Mouse (Mus musculus) right cerebral cortex, postnatal 14 days (tissue): Measurements from ENCODE around the gene Olfr801.

ENCODE experiments used
- DNase-seq: peaks from one replicate; pipeline ENCODE4 v3.0.0; 2022

Gene Olfr801

GRCm38 (mm10) chr10:129673765-129674164 lies at the start of gene Olfr801:
Gene Olfr801 (minus strand): TSS chr10:129673865.
- no peak for DNase-seq

GRCm38 (mm10) chr10:129702910-129703309 lies 29.2 kb upstream of the Olfr801 start, which contains the start of gene Olfr804:
Gene Olfr804 (plus strand): TSS chr10:129703210.
- DNase-seq = no peak

GRCm38 (mm10) chr10:129694186-129694585 lies 20.5 kb upstream of the Olfr801 start, which contains the start of gene Olfr803:
Gene Olfr803 (minus strand): TSS chr10:129694286.
- DNase-seq = no peak

- no peak for DNase-seq
These were observed 14.4 kb upstream of the Olfr801 start, which contains the start of gene Olfr802 for GRCm38 (mm10) chr10:129688069-129688468. Gene Olfr802 (minus strand): TSS chr10:129688169.

DNA sequence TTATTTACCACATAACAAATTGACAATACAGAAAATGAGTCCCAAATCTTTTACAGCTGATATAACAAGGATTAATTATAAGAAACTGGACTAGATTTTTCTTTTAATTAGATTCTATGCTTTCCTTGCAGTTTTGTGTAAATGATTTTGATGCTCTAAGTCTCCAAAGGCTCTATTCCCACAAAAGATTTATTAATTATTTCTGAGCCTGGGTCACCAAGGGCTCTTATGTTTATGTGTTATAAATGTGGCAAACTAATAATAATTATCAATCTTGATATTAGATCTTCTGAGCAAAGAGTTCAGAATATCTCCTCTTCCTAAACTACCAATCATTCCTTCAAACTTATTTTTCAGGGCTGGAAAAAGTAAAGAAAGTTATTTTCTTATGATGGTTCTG lies 16.3 kb downstream of the Olfr801 start, which contains the start of gene Olfr800:
Gene Olfr800 (plus strand): TSS at position 301 of the 400 bp plus-strand sequence.
- no peak for DNase-seq

DNA sequence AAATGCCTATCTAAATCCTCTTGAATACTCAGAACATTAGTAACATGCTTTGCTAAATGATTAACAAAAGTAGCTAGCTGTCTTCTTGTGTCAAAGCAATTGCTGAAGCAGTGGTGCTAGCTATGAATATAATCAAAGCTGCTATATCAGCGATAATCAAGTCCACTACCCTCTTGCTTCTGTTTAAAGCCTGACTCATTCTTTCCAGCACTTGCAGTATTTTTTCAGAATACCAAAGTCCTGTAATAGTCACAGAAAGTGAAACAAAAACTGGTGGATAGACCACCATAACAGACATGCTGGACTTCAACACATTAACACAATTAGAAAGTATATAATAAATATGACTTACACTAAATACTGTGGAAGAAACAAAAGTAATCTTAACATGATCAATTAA lies 21.9 kb downstream of the Olfr801 start:
- DNase-seq = no peak

DNA sequence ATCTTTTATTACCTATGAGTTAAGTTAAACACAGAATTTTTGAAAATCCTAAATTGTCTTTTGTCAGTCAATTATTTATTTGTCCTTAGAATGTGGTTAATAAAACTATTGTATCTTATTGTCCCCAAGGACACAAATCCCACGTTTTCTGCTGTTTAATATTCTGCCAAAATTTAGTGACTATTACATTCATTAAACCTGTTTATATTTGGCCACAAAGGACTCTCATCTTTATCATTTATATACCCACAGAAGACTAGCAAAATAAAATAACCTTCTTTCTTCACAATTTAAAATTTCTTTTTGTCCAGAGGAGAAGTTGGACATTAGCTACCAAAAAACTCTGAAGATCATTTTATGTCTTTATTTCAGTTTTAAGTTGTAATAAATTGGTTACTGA lies 36.5 kb downstream of the Olfr801 start, which contains the start of gene Olfr799:
Gene Olfr799 (plus strand): TSS at position 301 of the 400 bp plus-strand sequence.
- DNase-seq = no peak

DNA sequence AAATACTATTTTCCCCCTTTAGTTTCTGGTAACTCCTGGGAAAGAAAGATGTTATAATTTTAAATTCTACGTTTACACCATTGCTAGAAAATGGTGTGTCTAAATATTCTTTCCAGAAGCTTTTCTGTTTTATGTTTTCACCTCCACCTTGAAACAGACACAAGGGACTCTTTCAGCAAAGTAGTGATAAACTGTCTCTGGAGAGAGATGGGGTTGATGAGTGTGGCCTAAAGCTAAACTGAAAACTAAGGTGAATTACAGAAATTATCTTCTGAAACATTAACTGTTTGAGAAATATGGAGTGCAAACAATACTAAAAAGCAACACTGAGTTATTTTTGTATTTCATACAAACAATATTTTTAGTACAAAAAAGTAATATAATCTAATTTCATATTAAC lies 45.8 kb downstream of the Olfr801 start, which contains the start of gene Olfr798:
Gene Olfr798 (minus strand): TSS at position 101 of the 400 bp plus-strand sequence.
- no peak for DNase-seq

DNA sequence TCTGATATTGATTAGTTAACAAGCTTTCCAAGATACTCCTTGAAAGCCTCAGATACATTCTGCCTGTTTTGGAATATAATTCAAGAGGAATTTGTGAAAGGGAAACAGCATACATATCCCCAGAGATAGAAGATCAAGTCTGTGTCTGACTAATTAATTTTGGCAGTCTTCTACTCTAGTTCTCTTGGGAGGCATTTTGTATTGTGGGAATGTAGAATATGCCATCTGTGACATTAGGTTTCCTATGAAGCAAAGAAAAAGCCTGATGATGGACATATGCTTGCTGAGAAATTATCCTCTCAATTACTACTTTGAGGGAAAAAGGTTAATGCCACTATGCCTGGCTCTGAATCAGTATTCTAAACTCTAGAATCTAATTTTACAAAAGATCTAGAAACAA lies 50.4 kb downstream of the Olfr801 start:
- DNase-seq = no peak

DNA sequence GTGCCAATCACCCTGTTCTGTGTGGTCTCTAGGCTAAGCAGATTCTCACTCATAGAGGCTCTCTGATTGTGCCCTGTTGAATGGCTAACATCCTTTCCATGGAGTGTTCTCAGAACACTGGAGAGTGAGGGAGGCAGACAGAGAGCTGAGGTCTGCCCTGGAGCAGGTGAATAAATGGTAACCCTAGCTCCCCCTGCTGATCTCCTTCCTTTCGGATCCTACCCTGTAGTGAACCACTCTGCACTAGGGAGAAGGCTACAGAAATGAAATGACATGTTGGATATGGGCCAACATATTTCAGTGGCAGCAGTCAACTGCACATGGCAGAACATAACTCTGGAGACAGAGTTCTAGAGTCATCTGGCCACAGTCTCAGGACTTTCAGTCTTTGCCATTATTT lies 51.9 kb downstream of the Olfr801 start:
- DNase-seq = no peak
